Mouse (Mus musculus) E14TG2a.4 (cell line): Measurements from ENCODE around the gene Gm45062.

Experiments
- CTCF ChIP-seq: conservative IDR thresholded peaks from 2 replicates; pipeline ENCODE4 v1.5.1; 2014; ENCODE audit warnings: low read length
- POU5F1 ChIP-seq: IDR thresholded peaks from 2 replicates; pipeline ENCODE4 v1.6.1; 2014; ENCODE audit warnings: low read length, borderline replicate concordance

GRCm38 (mm10) chr6:8441814-8442213, 182.6 kb downstream of the Gm45062 start:
- TF ChIP-seq CTCF, result no peak
- no peak for TF ChIP-seq POU5F1
